Mouse (Mus musculus) E14TG2a.4 (cell line): ENCODE measurements around the gene Gm48552.

Experiments
- H3K27me3 ChIP-seq: 2 replicates; pipeline ENCODE4 v1.6.1; 2014; ENCODE audit warnings: low read length, control low read depth; ENCODE audit not compliant: insufficient read depth
- H3K36me3 ChIP-seq: 2 replicates; pipeline ENCODE4 v1.6.1; 2014; ENCODE audit warnings: low read length, control low read depth; ENCODE audit not compliant: insufficient read depth
- H3K4me1 ChIP-seq: replicated peaks from 2 replicates; pipeline ENCODE4 v1.6.1; 2014; ENCODE audit warnings: low read depth, low read length, control low read depth
- H3K4me3 ChIP-seq: replicated peaks from 2 replicates; pipeline ENCODE4 v1.5.1; 2014; ENCODE audit warnings: mild to moderate bottlenecking, low read length
- H3K9me3 ChIP-seq: 2 replicates; pipeline ENCODE4 v1.6.1; 2014; ENCODE audit warnings: low read length, control low read depth
- CTCF ChIP-seq: conservative IDR thresholded peaks from 2 replicates; pipeline ENCODE4 v1.5.1; 2014; ENCODE audit warnings: low read length
- NANOG ChIP-seq: IDR thresholded peaks from 2 replicates; pipeline ENCODE4 v1.6.1; 2014; ENCODE audit warnings: borderline replicate concordance, low read length, mixed read lengths
- POU5F1 ChIP-seq: IDR thresholded peaks from 2 replicates; pipeline ENCODE4 v1.6.1; 2014; ENCODE audit warnings: low read length, borderline replicate concordance

The Gm48552 gene

GRCm38 (mm10) chr10:81404720-81405119, 15.9 kb downstream of the Gm48552 start:
- Histone ChIP-seq H3K27me3 (0 out of 2 replicates have a peak, but pooled peaks cover 8% of the 10 kb centered on the region), H3K9me3 (no peaks in the 10 kb centered on the region), H3K4me1 (peaks cover 97% of the 10 kb centered on the region), H3K4me3 (peak overlapping the region; percentile 69), H3K36me3 (peaks cover 35% of the 10 kb centered on the region)
- TF ChIP-seq POU5F1 (no peak), NANOG (no peak)

- TF ChIP-seq POU5F1 (no peak), NANOG (no peak), CTCF (peak; percentile 92)
- Histone ChIP-seq H3K9me3 (no peaks in the 10 kb centered on the region), H3K4me3 (no peak overlapping the region), H3K4me1 (peaks cover 97% of the 10 kb centered on the region), H3K27me3 (0 out of 2 replicates have a peak, but pooled peaks cover 8% of the 10 kb centered on the region), H3K36me3 (peaks cover 30% of the 10 kb centered on the region)
Measured at GRCm38 (mm10) chr10:81405588-81406201, 16.9 kb downstream of the Gm48552 start.

- Histone ChIP-seq H3K9me3 (no peaks in the 10 kb centered on the region), H3K4me3 (peak overlapping the region; percentile 66), H3K4me1 (peaks cover 98% of the 10 kb centered on the region), H3K27me3 (0 out of 2 replicates have a peak, but pooled peaks cover 8% of the 10 kb centered on the region), H3K36me3 (peaks cover 41% of the 10 kb centered on the region)
- TF ChIP-seq CTCF: no peak
- TF ChIP-seq POU5F1: no peak
- no peak for TF ChIP-seq NANOG
Measured at GRCm38 (mm10) chr10:81406504-81407440, 18.0 kb downstream of the Gm48552 start.

- Histone ChIP-seq H3K9me3 (no peaks in the 10 kb centered on the region), H3K4me1 (peaks cover 99% of the 10 kb centered on the region), H3K27me3 (0 out of 2 replicates have a peak, but pooled peaks cover 8% of the 10 kb centered on the region), H3K36me3 (peaks cover 49% of the 10 kb centered on the region), H3K4me3 (peak overlapping the region; percentile 66)
- TF ChIP-seq NANOG (no peak), CTCF (no peak), POU5F1 (no peak)
Measured at GRCm38 (mm10) chr10:81407539-81408423, 19.0 kb downstream of the Gm48552 start.

DNA sequence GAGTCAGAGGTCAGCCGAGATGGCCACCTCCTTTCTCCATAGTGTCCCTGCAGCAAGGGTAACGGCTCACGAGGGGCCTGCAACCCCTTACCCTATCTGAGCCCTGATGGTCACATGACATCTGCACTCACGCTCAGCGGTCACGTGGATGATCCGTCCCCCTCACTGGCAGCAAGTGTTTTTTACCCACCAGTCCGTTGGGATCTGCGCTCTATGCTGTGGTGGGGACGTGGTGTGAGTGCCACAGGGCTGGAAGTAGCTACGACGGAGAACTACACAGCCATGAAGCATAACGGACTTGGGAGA, 19.6 kb downstream of the Gm48552 start:
- Histone ChIP-seq H3K27me3 (0 out of 2 replicates have a peak, but pooled peaks cover 8% of the 10 kb centered on the region), H3K36me3 (peaks cover 55% of the 10 kb centered on the region), H3K9me3 (no peaks in the 10 kb centered on the region), H3K4me3 (peak overlapping the region; percentile 66), H3K4me1 (peaks cover 99% of the 10 kb centered on the region)
- TF ChIP-seq NANOG: no peak

GRCm38 (mm10) chr10:81408871-81409291, 20.1 kb downstream of the Gm48552 start:
- no peaks in the 10 kb centered on the region for H3K9me3 ChIP-seq
- H3K36me3 ChIP-seq: peaks cover 55% of the 10 kb centered on the region
- 0 out of 2 replicates have a peak, but pooled peaks cover 8% of the 10 kb centered on the region for H3K27me3 ChIP-seq
- peak overlapping the region; percentile 66 for H3K4me3 ChIP-seq
- peaks cover 99% of the 10 kb centered on the region for H3K4me1 ChIP-seq
- TF ChIP-seq NANOG: no peak
- peak; percentile 61 for TF ChIP-seq CTCF
- TF ChIP-seq POU5F1: no peak

- H3K36me3 ChIP-seq: peaks cover 55% of the 10 kb centered on the region
- peaks cover 99% of the 10 kb centered on the region for H3K4me1 ChIP-seq
- H3K4me3 ChIP-seq: peak overlapping the region; percentile 73
- no peak for TF ChIP-seq NANOG
- no peak for TF ChIP-seq CTCF
- TF ChIP-seq POU5F1: no peak
- 0 out of 2 replicates have a peak, but pooled peaks cover 8% of the 10 kb centered on the region for H3K27me3 ChIP-seq
- no peaks in the 10 kb centered on the region for H3K9me3 ChIP-seq
Measured at GRCm38 (mm10) chr10:81409330-81409729, 20.5 kb downstream of the Gm48552 start.

DNA sequence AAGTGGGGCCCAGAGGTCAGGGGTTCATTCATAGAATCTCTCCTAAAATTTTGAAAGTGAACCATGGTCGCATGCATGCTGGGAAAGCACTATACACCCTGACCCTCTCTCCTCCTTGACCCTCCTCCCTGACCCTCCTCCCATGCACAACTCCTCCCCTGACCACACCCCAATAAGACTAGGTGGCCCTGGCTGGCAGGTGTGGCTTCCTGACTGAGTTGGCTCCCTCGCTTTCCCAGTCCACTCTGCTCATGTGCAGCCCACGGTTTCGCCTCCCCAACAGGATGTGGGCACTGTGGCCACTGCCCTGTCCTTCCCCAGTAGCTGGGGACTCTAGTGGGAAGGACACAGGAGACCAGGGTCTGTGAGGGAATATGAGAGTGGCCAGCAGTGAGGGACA, 21.5 kb downstream of the Gm48552 start:
- peak overlapping the region; percentile 73 for H3K4me3 ChIP-seq
- H3K27me3 ChIP-seq: 0 out of 2 replicates have a peak, but pooled peaks cover 8% of the 10 kb centered on the region
- H3K36me3 ChIP-seq: peaks cover 55% of the 10 kb centered on the region
- peaks cover 100% of the 10 kb centered on the region for H3K4me1 ChIP-seq
- H3K9me3 ChIP-seq: no peaks in the 10 kb centered on the region
- no peak for TF ChIP-seq POU5F1
- no peak for TF ChIP-seq CTCF
- no peak for TF ChIP-seq NANOG

GRCm38 (mm10) chr10:81410981-81411380, 22.2 kb downstream of the Gm48552 start:
- TF ChIP-seq NANOG (no peak), CTCF (no peak), POU5F1 (no peak)
- H3K4me1 ChIP-seq: peaks cover 100% of the 10 kb centered on the region
- H3K9me3 ChIP-seq: no peaks in the 10 kb centered on the region
- H3K4me3 ChIP-seq: peak overlapping the region; percentile 73
- peaks cover 48% of the 10 kb centered on the region for H3K36me3 ChIP-seq
- 0 out of 2 replicates have a peak, but pooled peaks cover 8% of the 10 kb centered on the region for H3K27me3 ChIP-seq
